Mouse (Mus musculus): ENCODE results near the gene Tmbim6. TPM values are rescaled to one million over a fixed set of nuclear protein-coding genes. Genes with fewer than 3 reads are reported as not detected.
A peak's percentile ranks its signal among the peaks of the same experiment; 100 is the strongest.

The Tmbim6 gene
- polyA plus RNA-seq, 1 experiment from 2014 or later = 726 TPM

- H3K36me3 ChIP-seq (ENCODE audit: control insufficient read depth, insufficient read depth, low read length) = no peaks in the 10 kb centered on the region
- no peak overlapping the region for H3K4me2 ChIP-seq (ENCODE audit: low read depth, low read length)
- no peak overlapping the region for H3K27ac ChIP-seq (ENCODE audit: low read length)
- no peaks in the 10 kb centered on the region for H3K27me3 ChIP-seq (replicated peaks; ENCODE audit: control insufficient read depth, insufficient read depth, low read length)
- H3K4me1 ChIP-seq (ENCODE audit: control insufficient read depth, insufficient read depth, low read length) = peaks cover 11% of the 10 kb centered on the region
- H3K9ac ChIP-seq (ENCODE audit: low read depth, low read length) = no peak overlapping the region
- no peaks in the 10 kb centered on the region for H3K9me3 ChIP-seq (ENCODE audit: control insufficient read depth, low read length)
- no peak overlapping the region for H3K4me3 ChIP-seq (ENCODE audit: low read length)
- no peak for ATAC-seq
- whole genome bisulfite sequencing = 72% methylated on average over 7 of the region's 7 CpGs
Measured at GRCm38 (mm10) chr15:99364022-99364530, 28.6 kb upstream of the Tmbim6 start.

- 73% methylated on average over 8 of the region's 8 CpGs for WGBS
- H3K27ac ChIP-seq (ENCODE audit: low read length) = no peak overlapping the region
- no peak for ATAC-seq
Measured at GRCm38 (mm10) chr15:99364921-99365320, 27.8 kb upstream of the Tmbim6 start.

GRCm38 (mm10) chr15:99368583-99369266 is 24.0 kb upstream of the Tmbim6 start:
- Histone ChIP-seq H3K27me3 (replicated peaks; ENCODE audit: control insufficient read depth, insufficient read depth, low read length) (no peaks in the 10 kb centered on the region), H3K4me3 (ENCODE audit: low read length) (peak overlapping the region; percentile 85), H3K9me3 (ENCODE audit: control insufficient read depth, low read length) (no peaks in the 10 kb centered on the region), H3K4me2 (ENCODE audit: low read depth, low read length) (peak overlapping the region; percentile 95), H3K36me3 (ENCODE audit: control insufficient read depth, insufficient read depth, low read length) (no peaks in the 10 kb centered on the region), H3K27ac (ENCODE audit: low read length) (no peak overlapping the region), H3K4me1 (ENCODE audit: control insufficient read depth, insufficient read depth, low read length) (peaks cover 17% of the 10 kb centered on the region), H3K9ac (ENCODE audit: low read depth, low read length) (peak overlapping the region; percentile 89; the same call in 1 of the 2 replicates)
- WGBS = 39% methylated on average over 4 of the region's 4 CpGs
- ATAC-seq = no peak

More at GRCm38 (mm10) chr15:99364921-99365320, 27.8 kb upstream of the Tmbim6 start:
- Histone ChIP-seq H3K4me3 (ENCODE audit: low read length) (no peak overlapping the region), H3K4me2 (ENCODE audit: low read depth, low read length) (no peak overlapping the region), H3K4me1 (ENCODE audit: control insufficient read depth, insufficient read depth, low read length) (peaks cover 17% of the 10 kb centered on the region), H3K9me3 (ENCODE audit: control insufficient read depth, low read length) (no peaks in the 10 kb centered on the region), H3K27me3 (replicated peaks; ENCODE audit: control insufficient read depth, insufficient read depth, low read length) (no peaks in the 10 kb centered on the region), H3K9ac (ENCODE audit: low read depth, low read length) (no peak overlapping the region), H3K36me3 (ENCODE audit: control insufficient read depth, insufficient read depth, low read length) (no peaks in the 10 kb centered on the region)

- no peaks in the 10 kb centered on the region for H3K27me3 ChIP-seq (replicated peaks; ENCODE audit: control insufficient read depth, insufficient read depth, low read length)
- ATAC-seq = peak; percentile 60; the same call in 1 of the 2 replicates
- H3K27ac ChIP-seq (ENCODE audit: low read length) = peak overlapping the region; percentile 91
- peak overlapping the region; percentile 85 for H3K4me3 ChIP-seq (ENCODE audit: low read length)
- H3K9me3 ChIP-seq (ENCODE audit: control insufficient read depth, low read length) = no peaks in the 10 kb centered on the region
- 2% methylated on average over 36 of the region's 39 CpGs for WGBS
- no peaks in the 10 kb centered on the region for H3K36me3 ChIP-seq (ENCODE audit: control insufficient read depth, insufficient read depth, low read length)
- H3K4me2 ChIP-seq (ENCODE audit: low read depth, low read length) = peak overlapping the region; percentile 95
- peaks cover 17% of the 10 kb centered on the region for H3K4me1 ChIP-seq (ENCODE audit: control insufficient read depth, insufficient read depth, low read length)
- H3K9ac ChIP-seq (ENCODE audit: low read depth, low read length) = peak overlapping the region; percentile 89
Measured at GRCm38 (mm10) chr15:99369391-99370171, 23.1 kb upstream of the Tmbim6 start.

GRCm38 (mm10) chr15:99370259-99370691 is 22.4 kb upstream of the Tmbim6 start, which contains the start of gene Fmnl3:
Fmnl3 (minus strand) TSS chr15:99370482.
- Histone ChIP-seq H3K9ac (ENCODE audit: low read depth, low read length) (peak within 1 kb of the TSS; percentile 89), H3K9me3 (ENCODE audit: control insufficient read depth, low read length) (no peaks in the 10 kb centered on the region), H3K27me3 (replicated peaks; ENCODE audit: control insufficient read depth, insufficient read depth, low read length) (no peaks in the 10 kb centered on the region), H3K4me3 (ENCODE audit: low read length) (peak within 1 kb of the TSS; percentile 85), H3K4me1 (ENCODE audit: control insufficient read depth, insufficient read depth, low read length) (peaks cover 17% of the 10 kb centered on the region), H3K4me2 (ENCODE audit: low read depth, low read length) (peak within 1 kb of the TSS; percentile 95), H3K27ac (ENCODE audit: low read length) (peak within 1 kb of the TSS; percentile 91), H3K36me3 (ENCODE audit: control insufficient read depth, insufficient read depth, low read length) (no peaks in the 10 kb centered on the region)
- ATAC-seq = peak; percentile 95
- WGBS = 1% methylated on average over 44 of the region's 48 CpGs

GRCm38 (mm10) chr15:99371526-99372340 is 20.9 kb upstream of the Tmbim6 start:
- Histone ChIP-seq H3K9ac (ENCODE audit: low read depth, low read length) (no peak overlapping the region), H3K36me3 (ENCODE audit: control insufficient read depth, insufficient read depth, low read length) (no peaks in the 10 kb centered on the region), H3K4me2 (ENCODE audit: low read depth, low read length) (no peak overlapping the region), H3K27ac (ENCODE audit: low read length) (no peak overlapping the region), H3K27me3 (replicated peaks; ENCODE audit: control insufficient read depth, insufficient read depth, low read length) (no peaks in the 10 kb centered on the region), H3K4me3 (ENCODE audit: low read length) (no peak overlapping the region), H3K4me1 (ENCODE audit: control insufficient read depth, insufficient read depth, low read length) (peaks cover 17% of the 10 kb centered on the region), H3K9me3 (ENCODE audit: control insufficient read depth, low read length) (no peaks in the 10 kb centered on the region)
- no peak for ATAC-seq
- WGBS = 86% methylated on average over 7 of the region's 7 CpGs

GRCm38 (mm10) chr15:99372761-99373160 is 19.9 kb upstream of the Tmbim6 start:
- no peak for ATAC-seq
- no peak overlapping the region for H3K9ac ChIP-seq (ENCODE audit: low read depth, low read length)
- H3K36me3 ChIP-seq (ENCODE audit: control insufficient read depth, insufficient read depth, low read length) = no peaks in the 10 kb centered on the region
- no peaks in the 10 kb centered on the region for H3K9me3 ChIP-seq (ENCODE audit: control insufficient read depth, low read length)
- peaks cover 17% of the 10 kb centered on the region for H3K4me1 ChIP-seq (ENCODE audit: control insufficient read depth, insufficient read depth, low read length)
- no peak overlapping the region for H3K4me2 ChIP-seq (ENCODE audit: low read depth, low read length)
- 76% methylated on average over 9 of the region's 9 CpGs for WGBS
- H3K27ac ChIP-seq (ENCODE audit: low read length) = no peak overlapping the region
- H3K4me3 ChIP-seq (ENCODE audit: low read length) = no peak overlapping the region
- H3K27me3 ChIP-seq (replicated peaks; ENCODE audit: control insufficient read depth, insufficient read depth, low read length) = no peaks in the 10 kb centered on the region

- no peaks in the 10 kb centered on the region for H3K4me1 ChIP-seq (ENCODE audit: control insufficient read depth, insufficient read depth, low read length)
- WGBS = 91% methylated on average over 5 of the region's 5 CpGs
- H3K4me2 ChIP-seq (ENCODE audit: low read depth, low read length) = no peak overlapping the region
- ATAC-seq = no peak
- H3K9me3 ChIP-seq (ENCODE audit: control insufficient read depth, low read length) = no peaks in the 10 kb centered on the region
- no peak overlapping the region for H3K9ac ChIP-seq (ENCODE audit: low read depth, low read length)
- no peak overlapping the region for H3K27ac ChIP-seq (ENCODE audit: low read length)
- H3K36me3 ChIP-seq (ENCODE audit: control insufficient read depth, insufficient read depth, low read length) = no peaks in the 10 kb centered on the region
- H3K4me3 ChIP-seq (ENCODE audit: low read length) = no peak overlapping the region
- no peaks in the 10 kb centered on the region for H3K27me3 ChIP-seq (replicated peaks; ENCODE audit: control insufficient read depth, insufficient read depth, low read length)
Measured at GRCm38 (mm10) chr15:99375036-99375435, 17.6 kb upstream of the Tmbim6 start.

- H3K9ac ChIP-seq (ENCODE audit: low read depth, low read length) = no peak overlapping the region
- H3K36me3 ChIP-seq (ENCODE audit: control insufficient read depth, insufficient read depth, low read length) = no peaks in the 10 kb centered on the region
- H3K27me3 ChIP-seq (replicated peaks; ENCODE audit: control insufficient read depth, insufficient read depth, low read length) = no peaks in the 10 kb centered on the region
- WGBS = 84% methylated on average over 3 of the region's 3 CpGs
- no peak overlapping the region for H3K27ac ChIP-seq (ENCODE audit: low read length)
- no peak overlapping the region for H3K4me2 ChIP-seq (ENCODE audit: low read depth, low read length)
- H3K4me3 ChIP-seq (ENCODE audit: low read length) = no peak overlapping the region
- ATAC-seq = no peak
- no peaks in the 10 kb centered on the region for H3K9me3 ChIP-seq (ENCODE audit: control insufficient read depth, low read length)
- H3K4me1 ChIP-seq (ENCODE audit: control insufficient read depth, insufficient read depth, low read length) = no peaks in the 10 kb centered on the region
Measured at GRCm38 (mm10) chr15:99375581-99375980, 17.1 kb upstream of the Tmbim6 start.
